Mouse (Mus musculus) limb, embryonic 13.5 days (tissue): ENCODE data around the gene Gm42669. TPM values are rescaled to one million over a fixed set of nuclear protein-coding genes. Genes with fewer than 3 reads are reported as not detected.
A peak's percentile ranks its signal among the peaks of the same experiment; 100 is the strongest.

ENCODE experiments used
- ATAC-seq: fragments of 200-750 bp; cut with Nextera tagmentation; 2 replicates; pipeline ENCODE4 v1.8.0; 2017; ENCODE audit warnings: low read depth, moderate number of reproducible peaks, moderate TSS enrichment; ENCODE audit not compliant: low FRiP score
- H3K27ac ChIP-seq: fragments of 300-500 bp; sonication (generic); 2 replicates; pipeline ENCODE4 v1.5.1; 2015; ENCODE audit warnings: inconsistent platforms, mild to moderate bottlenecking, moderate library complexity
- H3K27me3 ChIP-seq: fragments of 300-500 bp; sonication (generic); 2 replicates; pipeline ENCODE4 v1.6.1; 2015; ENCODE audit warnings: mild to moderate bottlenecking, inconsistent platforms
- H3K36me3 ChIP-seq: fragments of 300-500 bp; sonication (generic); 2 replicates; pipeline ENCODE4 v1.6.1; 2015; ENCODE audit warnings: inconsistent platforms, mild to moderate bottlenecking, moderate library complexity
- H3K4me1 ChIP-seq: fragments of 300-500 bp; sonication (generic); 2 replicates; pipeline ENCODE4 v1.6.1; 2015; ENCODE audit warnings: inconsistent platforms
- H3K4me2 ChIP-seq: fragments of 300-500 bp; sonication (generic); replicated peaks from 2 replicates; pipeline ENCODE4 v1.6.1; 2015; ENCODE audit warnings: inconsistent platforms, mild to moderate bottlenecking, moderate library complexity
- H3K4me3 ChIP-seq: fragments of 300-500 bp; sonication (generic); 2 replicates; pipeline ENCODE4 v1.5.1; 2015; ENCODE audit warnings: moderate library complexity, mild to moderate bottlenecking, inconsistent platforms
- H3K9ac ChIP-seq: fragments of 300-500 bp; sonication (generic); 2 replicates; pipeline ENCODE4 v1.6.1; 2015; ENCODE audit warnings: mild to moderate bottlenecking, inconsistent platforms
- H3K9me3 ChIP-seq: fragments of 300-500 bp; sonication (generic); 2 replicates; pipeline ENCODE4 v1.6.1; 2016; ENCODE audit warnings: inconsistent platforms
- WGBS: fragments of 180-500 bp; shearing (Covaris S2); methylation state at CpG from one replicate; pipeline ENCODE4 v1.1.7; 2015; 5-methylcytosine and 5-hydroxymethylcytosine counted together
- polyA plus RNA-seq: library from polyadenylated mRNA; unstranded; fragments of >200 nt; fragmentation: Nextera tagmentation; extraction: Ambion mirVana; gene quantifications from 2 replicates; pipeline ENCODE4 v1.2.1, GENCODE M21; 2015

Gene Gm42669
- polyA plus RNA-seq, 1 experiment from 2014 or later: 0.51 TPM

DNA sequence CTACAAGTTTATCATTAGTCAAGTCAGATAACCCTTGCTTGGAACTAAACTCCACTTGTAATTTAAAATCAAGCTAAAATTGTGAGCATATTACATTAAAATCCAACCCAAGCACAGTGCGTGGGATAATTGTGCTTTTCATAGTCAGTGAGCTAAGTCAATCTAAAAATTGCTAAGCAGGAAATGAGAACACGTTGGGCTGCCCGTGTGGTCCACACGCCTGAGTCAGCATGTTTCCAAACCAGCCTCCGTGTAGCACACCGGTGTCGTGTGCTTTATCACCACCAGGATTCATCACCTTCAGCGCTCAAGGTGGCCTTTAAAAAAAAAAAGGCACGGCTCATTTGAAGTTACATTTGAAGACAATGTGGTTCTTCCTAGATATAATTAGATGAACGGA, 16.9 kb downstream of the Gm42669 start:
- ATAC-seq: no peak

DNA sequence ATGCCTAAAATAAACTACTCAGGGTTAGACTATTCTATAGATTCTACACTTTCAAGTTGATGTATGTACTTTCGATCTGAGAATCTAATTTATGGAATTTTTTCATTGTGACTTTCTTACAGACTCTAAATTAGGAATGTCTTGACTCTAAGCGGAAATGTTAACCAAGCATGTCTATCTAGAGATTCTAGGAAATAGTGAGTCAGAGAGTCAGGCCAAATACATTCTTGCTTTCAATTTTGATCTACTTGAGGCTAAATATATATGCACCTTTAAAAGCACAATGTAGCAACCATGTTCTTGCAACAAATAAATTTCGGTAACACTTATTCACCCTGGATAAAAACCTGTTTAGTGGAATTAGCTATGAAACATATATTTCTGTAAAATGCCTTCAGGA, 21.4 kb downstream of the Gm42669 start:
- no peaks in the 10 kb centered on the region for H3K9me3 ChIP-seq
- no peak for ATAC-seq
- H3K27me3 ChIP-seq: no peaks in the 10 kb centered on the region

More for the DNA sequence above, 16.9 kb downstream of the Gm42669 start:
- Histone ChIP-seq H3K9ac (no peak overlapping the region), H3K4me1 (no peaks in the 10 kb centered on the region), H3K9me3 (no peaks in the 10 kb centered on the region), H3K27ac (no peak overlapping the region), H3K4me2 (no peak overlapping the region), H3K4me3 (no peak overlapping the region), H3K36me3 (no peaks in the 10 kb centered on the region), H3K27me3 (no peaks in the 10 kb centered on the region)
- 70% methylated on average over 10 of the region's 10 CpGs for WGBS

DNA sequence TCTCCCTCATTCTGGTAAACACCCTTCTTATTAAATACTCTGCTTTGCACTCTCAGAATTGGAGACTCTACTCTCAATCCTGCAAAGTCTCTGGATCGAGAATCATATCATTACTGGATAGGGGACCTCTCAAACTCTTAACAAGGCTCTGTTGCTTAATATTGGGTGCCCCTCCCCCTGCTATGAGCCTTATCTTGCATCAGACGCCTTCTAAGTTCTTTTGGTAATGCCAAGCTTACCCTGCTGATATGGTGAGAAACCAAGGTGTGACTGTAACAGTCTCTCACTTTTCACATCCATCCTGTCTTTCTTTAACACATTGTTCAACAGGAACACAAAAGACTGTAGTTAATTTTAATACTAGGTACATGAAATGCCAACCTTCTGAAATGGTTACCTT, 26.2 kb downstream of the Gm42669 start:
- Histone ChIP-seq H3K27ac (no peak overlapping the region), H3K9ac (no peak overlapping the region), H3K9me3 (0 out of 2 replicates have a peak, but pooled peaks cover 4% of the 10 kb centered on the region), H3K4me2 (no peak overlapping the region), H3K27me3 (no peaks in the 10 kb centered on the region), H3K36me3 (no peaks in the 10 kb centered on the region), H3K4me3 (no peak overlapping the region), H3K4me1 (no peaks in the 10 kb centered on the region)
- no peak for ATAC-seq
- WGBS: 74% methylated on average over 2 of the region's 2 CpGs

More for the DNA sequence above, 21.4 kb downstream of the Gm42669 start:
- Histone ChIP-seq H3K9ac (no peak overlapping the region), H3K4me2 (no peak overlapping the region), H3K4me1 (no peaks in the 10 kb centered on the region), H3K27ac (no peak overlapping the region), H3K4me3 (no peak overlapping the region), H3K36me3 (no peaks in the 10 kb centered on the region)
- 88% methylated on average over 3 of the region's 3 CpGs for WGBS

DNA sequence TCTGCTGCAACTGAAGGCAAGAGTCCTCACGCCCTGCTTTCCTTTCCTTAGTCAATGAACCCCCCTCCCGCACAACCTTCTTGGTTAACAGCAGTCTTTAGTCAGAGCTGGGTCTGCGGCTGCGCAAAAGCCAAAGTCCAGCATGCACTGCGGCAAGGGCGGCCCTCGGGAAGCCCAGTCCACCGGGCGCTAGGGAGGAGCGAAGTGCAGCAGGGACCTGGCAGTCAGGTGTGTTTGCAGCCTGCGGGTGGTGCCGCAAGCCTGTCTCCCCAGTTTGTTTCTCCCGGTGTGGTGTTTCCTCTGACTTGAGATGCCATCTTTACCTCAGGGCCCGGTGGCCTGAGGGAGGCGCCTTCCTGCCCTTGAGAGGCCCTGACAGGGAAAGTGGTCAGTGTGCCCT, 27.2 kb downstream of the Gm42669 start, which contains the start of gene 1700028K03Rik:
1700028K03Rik (plus strand) TSS at position 129 of the 400 bp plus-strand sequence.
- Histone ChIP-seq H3K9ac (no peak within 1 kb of the TSS), H3K36me3 (no peaks in the 10 kb centered on the region), H3K4me1 (no peaks in the 10 kb centered on the region), H3K27ac (no peak within 1 kb of the TSS), H3K27me3 (no peaks in the 10 kb centered on the region), H3K4me3 (no peak within 1 kb of the TSS), H3K9me3 (0 out of 2 replicates have a peak, but pooled peaks cover 4% of the 10 kb centered on the region), H3K4me2 (no peak within 1 kb of the TSS)
- no peak for ATAC-seq
- 73% methylated on average over 15 of the region's 15 CpGs for WGBS

DNA sequence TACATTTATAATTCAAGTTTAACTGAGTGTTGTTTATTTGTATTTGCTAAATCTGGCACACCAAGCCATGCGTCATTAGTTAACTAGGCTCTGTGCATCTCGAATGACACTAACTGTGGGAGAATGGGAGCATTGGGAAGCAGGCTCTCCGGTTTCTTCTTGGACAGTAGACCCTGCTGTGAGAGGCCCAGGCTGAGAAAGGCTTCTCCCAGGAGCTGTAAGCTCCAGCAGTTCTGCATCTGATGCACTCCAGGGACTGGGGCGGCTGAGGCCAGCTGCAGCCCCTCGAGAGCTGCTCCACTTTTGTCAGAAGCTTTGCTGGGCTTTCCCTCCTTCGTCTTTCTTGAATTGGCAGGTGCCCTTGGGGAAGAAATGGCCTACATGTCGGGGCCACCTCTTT, 34.3 kb downstream of the Gm42669 start:
- Histone ChIP-seq H3K9ac (no peak overlapping the region), H3K36me3 (no peaks in the 10 kb centered on the region), H3K27me3 (no peaks in the 10 kb centered on the region), H3K4me1 (no peaks in the 10 kb centered on the region), H3K4me3 (no peak overlapping the region), H3K27ac (no peak overlapping the region), H3K9me3 (0 out of 2 replicates have a peak, but pooled peaks cover 3% of the 10 kb centered on the region), H3K4me2 (no peak overlapping the region)
- no peak for ATAC-seq
- 37% methylated on average over 7 of the region's 7 CpGs for WGBS

DNA sequence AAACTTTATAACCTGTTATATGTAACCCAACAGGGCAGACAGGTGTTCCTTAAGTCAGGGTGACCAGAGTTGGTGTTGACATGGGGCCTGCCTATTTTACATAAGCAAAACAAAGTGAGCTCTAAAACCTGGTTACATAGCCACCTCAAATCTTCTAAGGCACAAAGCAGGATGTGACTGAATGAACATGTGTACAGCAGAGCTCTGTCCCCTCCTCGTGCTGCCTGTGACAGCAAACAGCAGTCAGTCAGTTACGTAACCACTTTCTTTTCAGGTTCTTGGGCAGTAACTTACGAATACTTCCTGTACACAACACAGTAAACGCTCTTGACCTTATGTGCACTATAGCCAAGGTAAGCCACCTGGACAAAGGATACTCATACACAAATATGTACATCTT, 38.5 kb downstream of the Gm42669 start:
- no peak for ATAC-seq
- Histone ChIP-seq H3K27me3 (no peaks in the 10 kb centered on the region), H3K4me2 (no peak overlapping the region), H3K27ac (no peak overlapping the region), H3K9me3 (no peaks in the 10 kb centered on the region), H3K4me1 (no peaks in the 10 kb centered on the region), H3K9ac (no peak overlapping the region), H3K36me3 (peaks cover 13% of the 10 kb centered on the region), H3K4me3 (no peak overlapping the region)
- 73% methylated on average over 4 of the region's 4 CpGs for WGBS

DNA sequence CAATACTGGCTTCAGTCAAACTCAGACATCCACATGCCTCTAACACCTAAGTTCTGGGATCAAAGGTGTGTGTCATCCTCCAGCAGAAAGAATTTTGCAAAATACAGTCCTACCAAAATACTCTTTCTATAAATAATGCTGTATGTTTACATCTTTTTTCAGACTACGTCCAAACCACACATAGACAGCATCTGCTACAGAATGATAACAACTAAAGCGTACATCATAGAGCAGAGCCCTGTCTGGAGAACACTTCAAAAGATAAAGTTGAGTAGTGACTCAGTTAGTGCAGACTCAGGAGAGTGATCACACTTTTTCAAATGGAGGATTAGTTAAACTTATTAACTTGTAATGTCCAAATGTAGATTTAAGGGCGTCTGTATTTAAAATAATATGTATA, 40.5 kb downstream of the Gm42669 start:
- H3K36me3 ChIP-seq: peaks cover 25% of the 10 kb centered on the region
- no peaks in the 10 kb centered on the region for H3K4me1 ChIP-seq
- no peak overlapping the region for H3K9ac ChIP-seq
- no peak overlapping the region for H3K4me2 ChIP-seq
- no peak overlapping the region for H3K4me3 ChIP-seq
- H3K9me3 ChIP-seq: no peaks in the 10 kb centered on the region
- H3K27ac ChIP-seq: no peak overlapping the region
- 88% methylated on average over 3 of the region's 3 CpGs for WGBS
- no peaks in the 10 kb centered on the region for H3K27me3 ChIP-seq
- ATAC-seq: no peak

DNA sequence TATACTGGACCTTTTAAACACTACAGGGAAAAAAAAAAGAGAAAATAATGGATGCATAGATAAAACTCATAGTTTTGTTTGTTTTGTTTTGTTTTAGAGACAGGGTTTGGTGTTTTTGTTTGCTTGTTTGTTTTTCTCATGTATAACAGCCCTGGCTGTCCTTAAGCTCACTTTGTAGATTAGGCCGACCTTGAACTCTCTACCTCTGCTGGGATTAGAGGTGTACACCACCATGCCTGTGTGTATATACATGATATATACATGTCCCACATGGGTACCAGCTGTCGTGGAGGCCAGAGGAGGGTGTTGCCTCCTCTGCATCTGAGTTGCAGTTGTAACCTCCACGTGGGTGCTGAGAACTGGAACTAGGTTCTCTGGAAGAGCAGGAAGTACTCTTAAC, 41.0 kb downstream of the Gm42669 start:
- no peak for ATAC-seq
- peaks cover 28% of the 10 kb centered on the region for H3K36me3 ChIP-seq
- no peaks in the 10 kb centered on the region for H3K9me3 ChIP-seq
- no peak overlapping the region for H3K4me2 ChIP-seq
- WGBS: 84% methylated on average over 3 of the region's 3 CpGs
- no peaks in the 10 kb centered on the region for H3K4me1 ChIP-seq
- no peaks in the 10 kb centered on the region for H3K27me3 ChIP-seq
- H3K4me3 ChIP-seq: no peak overlapping the region
- no peak overlapping the region for H3K9ac ChIP-seq
- no peak overlapping the region for H3K27ac ChIP-seq

DNA sequence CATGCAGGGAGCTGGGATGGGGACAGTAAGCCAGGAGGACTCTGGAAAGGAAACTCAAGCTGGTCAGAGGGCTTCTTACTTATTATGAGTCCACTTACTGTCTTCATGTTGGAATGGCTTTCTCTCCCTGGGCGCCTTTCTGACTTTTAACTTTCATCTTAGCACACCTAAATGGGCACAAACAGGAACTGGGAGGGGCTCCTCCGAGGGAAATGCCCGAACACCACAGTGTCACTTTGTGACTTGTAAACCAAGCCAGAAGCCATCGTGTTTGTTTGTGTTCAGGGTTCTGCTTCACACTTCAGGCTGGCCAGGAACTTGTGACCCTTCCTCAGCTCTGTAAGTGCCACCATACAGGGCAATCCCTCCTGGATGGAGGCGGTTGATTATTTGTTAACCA, 46.9 kb downstream of the Gm42669 start:
- H3K9ac ChIP-seq: no peak overlapping the region
- H3K4me3 ChIP-seq: no peak overlapping the region
- WGBS: 47% methylated on average over 5 of the region's 5 CpGs
- H3K27ac ChIP-seq: no peak overlapping the region
- H3K4me2 ChIP-seq: no peak overlapping the region
- no peaks in the 10 kb centered on the region for H3K27me3 ChIP-seq
- no peak for ATAC-seq
- peaks cover 54% of the 10 kb centered on the region for H3K36me3 ChIP-seq
- no peaks in the 10 kb centered on the region for H3K9me3 ChIP-seq
- H3K4me1 ChIP-seq: no peaks in the 10 kb centered on the region

DNA sequence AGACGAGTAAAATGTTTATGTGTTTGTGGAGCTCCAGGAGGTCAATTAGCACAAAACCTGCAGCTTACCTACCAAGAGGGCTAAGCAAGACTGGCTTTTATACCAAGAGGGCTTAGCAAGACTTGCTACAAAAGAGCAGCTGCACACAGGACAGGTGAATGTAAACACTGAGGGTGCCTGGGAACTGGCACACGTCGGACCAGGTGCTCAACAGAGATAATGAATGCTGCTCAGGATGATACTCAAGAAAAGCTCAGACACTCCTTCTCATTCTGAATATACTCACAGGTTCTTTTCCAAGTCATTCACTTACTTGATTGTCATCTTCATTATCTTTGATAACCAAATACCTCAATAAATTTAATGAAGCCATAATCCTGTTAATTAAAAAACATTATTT, 49.5 kb downstream of the Gm42669 start:
- Histone ChIP-seq H3K4me3 (no peak overlapping the region), H3K36me3 (peaks cover 67% of the 10 kb centered on the region), H3K4me2 (no peak overlapping the region), H3K9ac (no peak overlapping the region), H3K4me1 (no peaks in the 10 kb centered on the region), H3K27me3 (no peaks in the 10 kb centered on the region), H3K9me3 (no peaks in the 10 kb centered on the region), H3K27ac (no peak overlapping the region)
- no peak for ATAC-seq
- WGBS: 77% methylated on average over 3 of the region's 3 CpGs

DNA sequence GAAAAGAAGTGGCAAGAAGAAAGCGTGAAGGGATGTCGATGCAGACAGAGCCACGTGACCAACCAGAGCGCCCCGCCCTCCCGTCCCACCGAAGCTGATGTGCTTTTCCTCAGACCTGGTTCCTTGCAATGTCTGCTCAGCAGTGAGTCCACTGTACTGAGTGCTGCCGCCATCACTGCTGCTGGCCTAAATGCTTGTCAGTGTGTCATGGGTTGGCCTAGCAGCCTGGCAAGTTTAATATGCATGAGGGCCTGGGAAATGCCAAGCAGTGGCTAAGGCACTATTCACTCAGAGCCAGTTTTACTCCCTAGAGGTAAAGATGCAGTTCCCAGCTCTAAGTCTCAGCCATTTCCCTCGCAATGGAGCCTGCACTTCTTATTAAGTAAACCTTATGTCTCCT, 61.7 kb downstream of the Gm42669 start:
- no peaks in the 10 kb centered on the region for H3K27me3 ChIP-seq
- 97% methylated on average over 9 of the region's 9 CpGs for WGBS
- H3K4me3 ChIP-seq: no peak overlapping the region
- peaks cover 66% of the 10 kb centered on the region for H3K36me3 ChIP-seq
- H3K4me2 ChIP-seq: no peak overlapping the region
- no peaks in the 10 kb centered on the region for H3K4me1 ChIP-seq
- H3K27ac ChIP-seq: no peak overlapping the region
- no peaks in the 10 kb centered on the region for H3K9me3 ChIP-seq
- ATAC-seq: no peak
- H3K9ac ChIP-seq: no peak overlapping the region

DNA sequence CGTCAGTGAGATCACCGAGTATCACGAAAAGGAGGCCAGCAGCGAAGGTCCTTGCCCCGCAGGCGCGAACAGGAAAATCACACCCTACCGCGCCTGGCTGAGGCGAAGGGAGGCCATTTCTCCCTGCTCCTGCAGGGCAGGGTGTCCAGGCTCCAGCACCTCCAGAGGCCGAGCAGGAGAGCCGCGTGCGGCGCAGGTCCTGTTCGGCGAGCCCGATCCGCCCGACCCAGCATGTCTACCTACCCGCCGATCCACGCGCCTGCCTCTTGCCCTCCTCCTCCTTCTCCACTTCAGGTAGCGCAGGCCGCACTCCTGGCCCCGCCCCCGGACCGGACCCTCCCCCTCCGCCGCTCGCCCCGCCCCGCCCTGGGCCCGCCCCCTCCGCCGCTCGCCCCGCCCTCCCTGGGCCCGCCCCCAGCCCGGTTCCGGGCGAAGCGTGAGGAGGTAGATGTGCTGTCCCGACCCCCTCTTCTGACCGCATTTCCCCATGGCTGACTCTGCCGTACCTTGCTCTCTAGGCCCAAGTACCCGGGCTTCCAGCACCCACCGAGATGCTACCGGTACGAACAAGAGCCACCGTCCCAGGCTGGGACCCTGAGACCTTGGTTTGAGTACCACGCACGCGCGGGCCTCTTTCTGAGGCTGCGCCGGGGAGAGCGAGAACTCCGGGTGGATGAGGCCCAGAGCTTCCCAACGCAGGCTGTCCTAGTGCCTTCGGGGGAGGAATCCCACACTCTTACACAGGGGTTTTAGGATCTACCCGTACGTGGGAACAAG, 90.1 kb downstream of the Gm42669 start, which contains the start of the genes Rpap2 and Glmn:
Rpap2 (plus strand) TSS at position 73 of the 777 bp plus-strand sequence.
Glmn (minus strand) TSS at position 588 of the 777 bp plus-strand sequence.
- Histone ChIP-seq H3K36me3 (peaks cover 23% of the 10 kb centered on the region), H3K27me3 (no peaks in the 10 kb centered on the region), H3K27ac (peak within 1 kb of the TSS; percentile 85), H3K4me1 (peaks cover 9% of the 10 kb centered on the region), H3K4me3 (peak within 1 kb of the TSS; percentile 67), H3K9me3 (no peaks in the 10 kb centered on the region), H3K9ac (peak within 1 kb of the TSS; percentile 79), H3K4me2 (peak within 1 kb of the TSS; percentile 71)
- peak; percentile 96 for ATAC-seq
- WGBS: 0% methylated on average over 42 of the region's 64 CpGs

DNA sequence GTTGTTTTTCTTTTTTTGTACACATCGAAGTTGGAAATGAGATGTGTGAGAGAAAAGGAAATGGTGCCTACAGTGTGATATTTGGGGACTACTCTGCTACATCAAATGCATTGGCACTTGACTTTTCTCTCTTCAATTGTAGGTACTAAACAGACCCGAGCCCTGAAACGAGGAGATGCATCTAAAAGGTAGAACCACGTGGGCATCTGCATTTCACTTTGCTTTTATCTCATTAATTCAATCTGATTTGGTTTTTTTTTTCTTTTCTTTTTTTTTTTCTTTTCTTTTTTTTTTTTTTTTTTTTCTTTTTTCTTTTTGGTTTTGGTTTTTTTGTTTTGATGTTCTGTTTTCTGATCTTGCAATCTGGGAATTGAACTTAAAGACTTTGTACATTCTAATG, 91.0 kb downstream of the Gm42669 start:
- no peak overlapping the region for H3K27ac ChIP-seq
- peak overlapping the region; percentile 67 for H3K4me3 ChIP-seq

More for the DNA sequence above, 91.0 kb downstream of the Gm42669 start:
- Histone ChIP-seq H3K27me3 (no peaks in the 10 kb centered on the region), H3K36me3 (peaks cover 23% of the 10 kb centered on the region), H3K4me1 (peaks cover 9% of the 10 kb centered on the region), H3K9me3 (no peaks in the 10 kb centered on the region), H3K4me2 (peak overlapping the region; percentile 71), H3K9ac (peak overlapping the region; percentile 79)
- WGBS: 19% methylated on average over 4 of the region's 4 CpGs
- no peak for ATAC-seq
